Mouse (Mus musculus): ENCODE results near the gene Lgals12. TPM values are rescaled to one million over a fixed set of nuclear protein-coding genes. Genes with fewer than 3 reads are reported as not detected.

Gene Lgals12
- polyA plus RNA-seq, 1 experiment from 2014 or later, result 1.2 TPM

DNA sequence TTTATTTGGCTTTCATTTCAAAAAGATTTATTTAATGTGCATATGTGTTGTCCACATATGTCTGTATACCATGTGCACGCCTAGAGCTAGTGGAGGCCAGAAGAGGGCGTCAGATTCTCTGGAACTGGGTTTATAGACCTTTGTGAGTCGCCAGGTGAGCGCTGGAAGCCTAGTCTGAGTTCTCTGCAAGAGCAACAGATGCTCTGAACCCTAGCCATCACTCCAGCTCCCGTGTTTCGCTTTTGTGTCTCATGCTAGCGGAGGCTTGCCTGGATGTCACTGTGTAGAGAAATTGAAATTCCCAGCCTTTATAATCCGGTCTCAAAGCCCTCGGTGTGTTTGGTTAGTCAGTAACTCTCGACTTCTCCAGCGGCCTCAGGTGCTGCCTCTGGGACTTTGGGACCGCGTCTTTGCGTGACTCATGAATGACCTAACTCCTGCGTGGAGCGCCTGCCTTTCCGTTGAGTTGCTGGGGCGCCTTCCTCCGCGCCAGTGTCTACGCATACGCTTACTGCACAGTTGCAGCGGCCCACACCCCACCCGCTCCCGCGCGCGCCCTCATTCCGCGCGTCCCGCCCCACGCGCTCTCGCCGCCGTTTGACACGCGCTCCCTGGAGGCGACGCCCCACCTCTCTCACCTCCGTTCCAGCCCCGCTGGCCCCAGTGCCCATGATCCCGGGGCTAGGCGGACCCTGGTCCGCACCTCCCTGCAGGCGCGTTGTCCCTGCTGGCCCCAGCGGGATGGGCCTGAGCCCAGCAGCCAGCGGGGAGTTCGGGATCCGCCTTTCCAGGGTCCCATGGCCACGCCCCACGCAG, 5.2 kb upstream of the Lgals12 start, which contains the start of gene Hrasls5:
Gene Hrasls5, plus strand, starts transcription at position 600 of the 816 bp plus-strand sequence.
- Histone ChIP-seq H3K27ac (ENCODE audit: low read depth, low read length) (no peak within 1 kb of the TSS), H3K4me1 (ENCODE audit: control insufficient read depth, insufficient read depth, low read length) (peaks cover 4% of the 10 kb centered on the region; the same call in 1 of the 2 replicates), H3K27me3 (ENCODE audit: control insufficient read depth, insufficient read depth, low read length) (no peaks in the 10 kb centered on the region; the same call in 1 of the 2 replicates), H3K4me2 (replicated peaks; ENCODE audit: low read depth, low read length) (peak within 1 kb of the TSS; percentile 53), H3K36me3 (ENCODE audit: control insufficient read depth, insufficient read depth, low read length) (no peaks in the 10 kb centered on the region), H3K9me3 (ENCODE audit: control insufficient read depth, low read length) (no peaks in the 10 kb centered on the region), H3K4me3 (ENCODE audit: low read length) (peak within 1 kb of the TSS; percentile 33), H3K9ac (ENCODE audit: low read depth, low read length) (peak within 1 kb of the TSS; percentile 19; the same call in 1 of the 2 replicates)
- WGBS, result 3% methylated on average over 54 of the region's 54 CpGs
- ATAC-seq (ENCODE audit: low FRiP score, low TSS enrichment), result peak; percentile 65

DNA sequence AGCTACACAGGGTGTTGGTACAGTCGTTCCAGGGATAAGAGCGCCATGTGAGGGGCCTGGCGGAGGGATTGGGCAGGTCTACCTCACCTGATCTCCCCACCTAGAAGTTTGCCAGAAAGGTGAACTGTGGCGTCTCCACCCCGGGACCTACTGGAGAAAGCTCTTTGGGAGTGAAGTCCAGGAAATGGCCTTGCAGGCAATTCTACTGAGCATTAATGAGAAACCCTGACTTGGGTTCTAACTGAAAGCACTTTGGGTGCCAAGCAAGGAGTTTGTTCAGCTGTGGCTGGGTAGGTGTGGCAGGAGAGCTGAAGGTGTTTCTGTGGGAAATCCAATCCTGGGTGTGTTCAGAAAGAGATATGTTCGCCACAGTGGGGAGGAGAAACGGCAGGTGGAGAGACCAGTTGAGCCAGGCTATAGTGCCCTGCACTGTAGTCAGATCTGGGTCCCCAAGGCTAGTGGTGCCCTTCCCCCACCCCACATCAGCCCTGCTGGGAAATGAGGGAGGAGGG, 753 bp upstream of the Lgals12 start:
- Histone ChIP-seq H3K4me2 (replicated peaks; ENCODE audit: low read depth, low read length) (no peak overlapping the region), H3K27me3 (ENCODE audit: control insufficient read depth, insufficient read depth, low read length) (no peaks in the 10 kb centered on the region; the same call in 1 of the 2 replicates), H3K9ac (ENCODE audit: low read depth, low read length) (no peak overlapping the region), H3K36me3 (ENCODE audit: control insufficient read depth, insufficient read depth, low read length) (no peaks in the 10 kb centered on the region), H3K9me3 (ENCODE audit: control insufficient read depth, low read length) (no peaks in the 10 kb centered on the region), H3K27ac (ENCODE audit: low read depth, low read length) (no peak overlapping the region), H3K4me3 (ENCODE audit: low read length) (no peak overlapping the region), H3K4me1 (ENCODE audit: control insufficient read depth, insufficient read depth, low read length) (peaks cover 4% of the 10 kb centered on the region; the same call in 1 of the 2 replicates)
- 78% methylated on average over 7 of the region's 7 CpGs for WGBS
- no peak for ATAC-seq (ENCODE audit: low FRiP score, low TSS enrichment)

DNA sequence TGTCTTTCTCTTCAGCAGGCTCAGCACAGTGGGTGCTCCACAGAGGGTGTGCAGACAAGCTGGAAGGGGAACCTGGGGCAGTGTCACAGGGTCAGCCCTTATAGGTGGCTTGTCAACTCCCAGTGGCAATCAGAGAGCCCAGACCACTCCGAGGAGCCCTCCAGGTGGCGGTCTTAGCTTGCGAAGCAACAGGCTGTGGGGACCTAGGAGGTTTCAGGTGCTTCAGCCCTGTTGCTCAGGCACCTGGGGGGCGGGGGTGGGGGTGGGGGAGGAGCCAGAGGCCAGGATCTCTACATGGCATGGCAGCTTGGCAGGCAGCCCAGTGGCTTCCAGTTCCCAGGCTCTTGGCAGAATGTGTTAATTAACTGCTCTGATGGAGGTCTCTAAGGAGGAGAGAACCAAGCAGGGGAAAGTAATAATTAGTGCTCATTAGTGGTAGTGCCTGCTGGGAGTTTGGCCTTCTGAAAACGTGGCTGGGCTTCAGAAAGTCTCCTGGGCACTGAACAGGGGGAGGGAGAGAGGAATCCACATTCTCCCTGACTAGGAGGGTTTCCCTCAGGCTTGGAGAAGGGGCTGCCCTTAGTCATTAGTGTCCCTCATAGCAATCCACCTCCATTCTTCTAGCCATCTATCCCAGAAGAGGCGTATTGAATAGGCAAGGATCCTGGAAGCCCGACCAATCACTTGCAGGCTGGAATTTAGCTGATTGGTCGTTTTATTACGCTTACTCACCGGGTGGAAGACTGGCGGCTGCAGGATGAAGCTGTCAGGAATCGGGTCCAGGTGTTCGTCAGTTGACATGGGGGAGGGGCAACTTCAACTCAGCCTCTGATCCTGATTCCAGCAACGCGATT, 836 bp downstream of the Lgals12 start:
- Histone ChIP-seq H3K9me3 (ENCODE audit: control insufficient read depth, low read length) (no peaks in the 10 kb centered on the region), H3K9ac (ENCODE audit: low read depth, low read length) (no peak overlapping the region), H3K4me1 (ENCODE audit: control insufficient read depth, insufficient read depth, low read length) (no peaks in the 10 kb centered on the region), H3K36me3 (ENCODE audit: control insufficient read depth, insufficient read depth, low read length) (no peaks in the 10 kb centered on the region), H3K4me2 (replicated peaks; ENCODE audit: low read depth, low read length) (peak overlapping the region; percentile 60), H3K27ac (ENCODE audit: low read depth, low read length) (no peak overlapping the region), H3K4me3 (ENCODE audit: low read length) (peak overlapping the region; percentile 20; the same call in 1 of the 2 replicates), H3K27me3 (ENCODE audit: control insufficient read depth, insufficient read depth, low read length) (no peaks in the 10 kb centered on the region)
- peak; percentile 78 for ATAC-seq (ENCODE audit: low FRiP score, low TSS enrichment)
- 5% methylated on average over 15 of the region's 15 CpGs for WGBS

DNA sequence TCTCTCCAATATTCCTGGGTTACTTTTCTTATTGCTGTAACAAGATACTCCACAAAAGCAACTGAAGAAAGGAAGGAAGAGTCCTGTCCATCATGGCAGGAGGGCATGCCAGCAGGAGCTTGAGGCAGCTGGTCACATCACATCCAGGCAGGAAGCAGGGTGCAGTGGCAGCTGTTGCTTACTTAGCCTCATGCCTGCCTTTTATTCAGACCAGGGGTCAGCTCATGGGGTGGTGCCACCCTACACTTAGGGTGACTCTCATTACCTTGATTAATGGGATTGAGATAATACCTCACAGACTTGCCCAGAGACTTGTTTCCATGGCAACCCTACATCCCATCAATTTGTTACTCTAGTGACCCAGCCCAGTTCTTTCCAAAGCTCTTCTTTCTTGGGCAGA, 2.0 kb downstream of the Lgals12 start:
- ATAC-seq (ENCODE audit: low FRiP score, low TSS enrichment), result no peak

DNA sequence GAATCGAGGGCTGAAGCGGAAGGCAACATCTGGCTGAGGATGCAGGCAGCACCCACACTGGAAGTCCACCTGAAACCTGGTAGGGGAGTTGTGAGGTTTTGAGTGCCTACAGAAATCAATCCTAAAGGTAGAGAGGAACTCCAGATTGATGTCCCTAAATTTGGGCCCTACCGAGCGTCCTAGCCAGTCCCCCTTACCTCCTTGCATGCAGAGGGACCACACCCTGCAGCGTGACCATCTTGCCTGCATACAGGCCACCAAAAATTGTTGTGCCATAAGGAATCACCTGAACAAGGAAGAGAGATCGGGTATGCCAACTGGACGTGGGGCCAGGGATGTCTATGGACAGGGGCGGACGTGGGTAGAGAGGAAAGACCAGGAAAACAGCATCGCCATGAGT, 2.9 kb downstream of the Lgals12 start:
- no peak overlapping the region for H3K9ac ChIP-seq (ENCODE audit: low read depth, low read length)
- H3K27me3 ChIP-seq (ENCODE audit: control insufficient read depth, insufficient read depth, low read length), result no peaks in the 10 kb centered on the region
- H3K9me3 ChIP-seq (ENCODE audit: control insufficient read depth, low read length), result no peaks in the 10 kb centered on the region
- no peak overlapping the region for H3K4me2 ChIP-seq (replicated peaks; ENCODE audit: low read depth, low read length)
- H3K36me3 ChIP-seq (ENCODE audit: control insufficient read depth, insufficient read depth, low read length), result no peaks in the 10 kb centered on the region
- no peak overlapping the region for H3K4me3 ChIP-seq (ENCODE audit: low read length)
- no peaks in the 10 kb centered on the region for H3K4me1 ChIP-seq (ENCODE audit: control insufficient read depth, insufficient read depth, low read length)
- WGBS, result 96% methylated on average over 10 of the region's 10 CpGs
- ATAC-seq (ENCODE audit: low FRiP score, low TSS enrichment), result no peak
- H3K27ac ChIP-seq (ENCODE audit: low read depth, low read length), result no peak overlapping the region

More for the DNA sequence above, 2.0 kb downstream of the Lgals12 start:
- Histone ChIP-seq H3K4me2 (replicated peaks; ENCODE audit: low read depth, low read length) (no peak overlapping the region), H3K9me3 (ENCODE audit: control insufficient read depth, low read length) (no peaks in the 10 kb centered on the region), H3K36me3 (ENCODE audit: control insufficient read depth, insufficient read depth, low read length) (no peaks in the 10 kb centered on the region), H3K9ac (ENCODE audit: low read depth, low read length) (no peak overlapping the region), H3K4me3 (ENCODE audit: low read length) (no peak overlapping the region), H3K27ac (ENCODE audit: low read depth, low read length) (no peak overlapping the region), H3K4me1 (ENCODE audit: control insufficient read depth, insufficient read depth, low read length) (no peaks in the 10 kb centered on the region), H3K27me3 (ENCODE audit: control insufficient read depth, insufficient read depth, low read length) (no peaks in the 10 kb centered on the region)

DNA sequence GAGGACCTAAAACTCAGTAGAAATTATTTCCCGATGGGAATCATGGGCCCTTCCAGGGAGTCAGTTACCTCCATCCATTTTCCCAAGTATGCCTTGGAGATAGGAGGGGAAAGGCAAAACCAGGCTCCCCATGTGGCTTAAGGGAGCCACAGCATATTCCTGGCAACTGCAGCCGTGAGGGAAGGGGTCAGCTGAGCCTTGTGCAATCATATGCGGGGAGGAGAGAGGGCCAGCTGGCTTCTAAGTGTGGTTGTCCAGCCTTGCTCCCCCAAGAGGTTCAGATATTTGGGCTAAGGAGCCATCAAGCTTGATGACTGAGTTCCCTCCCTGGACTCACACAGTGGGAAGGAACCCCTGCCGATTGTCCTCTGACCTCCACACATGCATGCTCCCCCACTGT, 5.4 kb downstream of the Lgals12 start:
- Histone ChIP-seq H3K36me3 (ENCODE audit: control insufficient read depth, insufficient read depth, low read length) (no peaks in the 10 kb centered on the region), H3K27me3 (ENCODE audit: control insufficient read depth, insufficient read depth, low read length) (no peaks in the 10 kb centered on the region), H3K9me3 (ENCODE audit: control insufficient read depth, low read length) (no peaks in the 10 kb centered on the region), H3K27ac (ENCODE audit: low read depth, low read length) (no peak overlapping the region), H3K4me1 (ENCODE audit: control insufficient read depth, insufficient read depth, low read length) (no peaks in the 10 kb centered on the region), H3K9ac (ENCODE audit: low read depth, low read length) (no peak overlapping the region), H3K4me2 (replicated peaks; ENCODE audit: low read depth, low read length) (no peak overlapping the region), H3K4me3 (ENCODE audit: low read length) (no peak overlapping the region)
- WGBS, result 81% methylated on average over 4 of the region's 4 CpGs
- ATAC-seq (ENCODE audit: low FRiP score, low TSS enrichment), result no peak

DNA sequence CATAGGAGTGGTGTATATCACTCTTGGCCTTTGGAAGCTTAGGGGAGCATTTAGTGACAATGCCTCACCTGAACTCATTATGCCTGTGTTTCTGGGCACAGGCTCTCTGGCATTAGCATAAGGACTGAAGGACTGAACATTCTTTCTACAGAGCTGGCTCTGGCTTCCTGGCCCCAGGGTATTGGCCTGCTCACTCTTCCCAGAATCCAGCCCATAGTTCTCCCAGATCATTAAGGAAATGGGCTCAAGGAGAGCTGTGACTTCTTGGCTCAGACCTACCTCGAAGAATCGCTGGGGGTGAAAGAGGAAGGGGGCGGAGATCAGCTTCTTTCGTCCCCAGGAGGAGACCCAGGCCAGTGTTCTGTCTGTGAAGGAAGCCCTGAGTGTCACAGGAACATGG, 8.5 kb downstream of the Lgals12 start:
- H3K27me3 ChIP-seq (ENCODE audit: control insufficient read depth, insufficient read depth, low read length), result no peaks in the 10 kb centered on the region
- no peak overlapping the region for H3K4me2 ChIP-seq (replicated peaks; ENCODE audit: low read depth, low read length)

DNA sequence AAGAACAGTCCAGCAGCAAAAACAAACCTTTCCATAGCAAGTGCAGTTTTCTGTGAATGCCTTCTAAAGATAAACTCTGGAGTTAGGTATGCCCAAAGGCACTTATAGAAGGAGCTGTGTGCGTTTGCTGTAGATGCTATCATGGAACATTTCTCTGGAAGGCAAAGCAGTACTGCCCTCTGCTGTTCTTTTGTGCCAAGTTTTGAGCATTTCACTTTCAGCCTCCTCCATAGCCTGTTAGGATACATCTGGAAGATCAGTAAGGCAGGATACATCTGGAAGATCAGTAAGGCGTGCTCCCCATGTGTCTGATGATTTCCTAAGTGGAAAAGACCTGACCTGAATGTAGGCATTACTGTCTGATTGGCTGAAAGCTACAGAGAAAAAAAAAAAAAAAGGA, 11.5 kb downstream of the Lgals12 start:
- Histone ChIP-seq H3K4me2 (replicated peaks; ENCODE audit: low read depth, low read length) (no peak overlapping the region), H3K27ac (ENCODE audit: low read depth, low read length) (no peak overlapping the region), H3K36me3 (ENCODE audit: control insufficient read depth, insufficient read depth, low read length) (no peaks in the 10 kb centered on the region), H3K9me3 (ENCODE audit: control insufficient read depth, low read length) (no peaks in the 10 kb centered on the region), H3K27me3 (ENCODE audit: control insufficient read depth, insufficient read depth, low read length) (no peaks in the 10 kb centered on the region), H3K9ac (ENCODE audit: low read depth, low read length) (no peak overlapping the region), H3K4me3 (ENCODE audit: low read length) (no peak overlapping the region), H3K4me1 (ENCODE audit: control insufficient read depth, insufficient read depth, low read length) (no peaks in the 10 kb centered on the region)
- 23% methylated on average over 2 of the region's 2 CpGs for WGBS
- ATAC-seq (ENCODE audit: low FRiP score, low TSS enrichment), result no peak

More for the DNA sequence above, 8.5 kb downstream of the Lgals12 start:
- H3K9ac ChIP-seq (ENCODE audit: low read depth, low read length), result no peak overlapping the region
- ATAC-seq (ENCODE audit: low FRiP score, low TSS enrichment), result no peak
- H3K4me3 ChIP-seq (ENCODE audit: low read length), result no peak overlapping the region
- H3K9me3 ChIP-seq (ENCODE audit: control insufficient read depth, low read length), result no peaks in the 10 kb centered on the region
- WGBS, result 53% methylated on average over 4 of the region's 4 CpGs
- H3K36me3 ChIP-seq (ENCODE audit: control insufficient read depth, insufficient read depth, low read length), result no peaks in the 10 kb centered on the region
- H3K27ac ChIP-seq (ENCODE audit: low read depth, low read length), result no peak overlapping the region
- no peaks in the 10 kb centered on the region for H3K4me1 ChIP-seq (ENCODE audit: control insufficient read depth, insufficient read depth, low read length)

Measured in kidney, embryonic 14.5 days (tissue).